Mouse (Mus musculus) erythroblast, embryonic 14.5 days (primary cell): Measurements from ENCODE around the gene Mapk3.

Experiments used
- GATA1 ChIP-seq: IDR thresholded peaks from 2 replicates; pipeline ENCODE4 v1.6.1; 2012; ENCODE audit warnings: low read length, inconsistent platforms, mixed read lengths
- TAL1 ChIP-seq: IDR thresholded peaks from 3 replicates; pipeline ENCODE4 v1.6.1; 2012; ENCODE audit warnings: low read length, inconsistent platforms, mixed read lengths

DNA sequence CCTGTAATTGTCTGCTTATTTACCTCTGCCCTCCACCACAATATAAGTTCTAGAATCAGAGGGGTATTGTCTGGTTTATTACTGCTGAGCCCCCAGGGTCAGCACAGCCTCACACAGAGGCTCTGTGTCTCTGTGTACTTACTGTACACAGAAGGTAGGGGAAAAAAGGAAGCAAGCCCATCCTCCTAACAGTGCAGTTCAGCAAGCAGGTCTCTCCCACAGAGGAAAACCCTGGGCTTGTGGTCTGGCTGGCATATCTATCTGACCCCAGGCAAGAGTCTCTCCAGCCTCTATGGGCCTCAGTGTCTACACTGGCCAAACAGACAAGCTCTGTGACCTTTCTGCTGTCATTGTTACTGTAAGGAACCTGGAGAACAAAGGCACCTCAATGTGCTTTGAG lies 44.4 kb downstream of the Mapk3 start:
- TF ChIP-seq TAL1 (no peak), GATA1 (no peak)
